Mouse (Mus musculus): ENCODE data around the gene Brd7. TPM values are rescaled to one million over a fixed set of nuclear protein-coding genes. Genes with fewer than 3 reads are reported as not detected.

Brd7 gene
- polyA plus RNA-seq, 1 experiment from 2014 or later, result 63.5 TPM

GRCm38 (mm10) chr8:88301589-88302437, 60.2 kb downstream of the Brd7 start:
- no peak overlapping the region for H3K9ac ChIP-seq
- 0 out of 2 replicates have a peak, but pooled peaks cover 4% of the 10 kb centered on the region for H3K4me1 ChIP-seq
- 51% methylated on average over 15 of the region's 15 CpGs for WGBS
- no peaks in the 10 kb centered on the region for H3K36me3 ChIP-seq (replicated peaks)
- no peak overlapping the region for H3K4me3 ChIP-seq
- no peaks in the 10 kb centered on the region for H3K27me3 ChIP-seq (replicated peaks)
- no peak overlapping the region for H3K4me2 ChIP-seq
- ATAC-seq (replicated peaks), result no peak
- H3K9me3 ChIP-seq, result no peaks in the 10 kb centered on the region
- H3K27ac ChIP-seq, result no peak overlapping the region

- ATAC-seq (replicated peaks), result no peak
- no peaks in the 10 kb centered on the region for H3K27me3 ChIP-seq (replicated peaks)
- no peak overlapping the region for H3K9ac ChIP-seq
- no peak overlapping the region for H3K4me2 ChIP-seq
- no peaks in the 10 kb centered on the region for H3K9me3 ChIP-seq
- no peaks in the 10 kb centered on the region for H3K36me3 ChIP-seq (replicated peaks)
- 0 out of 2 replicates have a peak, but pooled peaks cover 4% of the 10 kb centered on the region for H3K4me1 ChIP-seq
- 84% methylated on average over 10 of the region's 10 CpGs for WGBS
- H3K27ac ChIP-seq, result no peak overlapping the region
- no peak overlapping the region for H3K4me3 ChIP-seq
These were observed 61.9 kb downstream of the Brd7 start for GRCm38 (mm10) chr8:88299907-88300603.

- Histone ChIP-seq H3K9me3 (no peaks in the 10 kb centered on the region), H3K4me2 (no peak overlapping the region), H3K9ac (no peak overlapping the region), H3K36me3 (replicated peaks) (no peaks in the 10 kb centered on the region), H3K27ac (no peak overlapping the region), H3K4me3 (no peak overlapping the region), H3K4me1 (0 out of 2 replicates have a peak, but pooled peaks cover 4% of the 10 kb centered on the region), H3K27me3 (replicated peaks) (no peaks in the 10 kb centered on the region)
- no peak for ATAC-seq (replicated peaks)
- 84% methylated on average over 10 of the region's 10 CpGs for WGBS
These were observed 63.3 kb downstream of the Brd7 start for GRCm38 (mm10) chr8:88298733-88299103.

- WGBS, result 68% methylated on average over 12 of the region's 12 CpGs
- ATAC-seq (replicated peaks), result no peak
- H3K4me2 ChIP-seq, result no peak overlapping the region
- no peak overlapping the region for H3K4me3 ChIP-seq
- H3K36me3 ChIP-seq (replicated peaks), result no peaks in the 10 kb centered on the region
- no peak overlapping the region for H3K9ac ChIP-seq
- H3K27me3 ChIP-seq (replicated peaks), result no peaks in the 10 kb centered on the region
- 0 out of 2 replicates have a peak, but pooled peaks cover 4% of the 10 kb centered on the region for H3K4me1 ChIP-seq
- no peak overlapping the region for H3K27ac ChIP-seq
- H3K9me3 ChIP-seq, result no peaks in the 10 kb centered on the region
These were observed 63.8 kb downstream of the Brd7 start for GRCm38 (mm10) chr8:88297976-88298732.

GRCm38 (mm10) chr8:88294977-88295376, 67.0 kb downstream of the Brd7 start:
- no peak overlapping the region for H3K9ac ChIP-seq
- no peak overlapping the region for H3K27ac ChIP-seq
- H3K4me1 ChIP-seq, result no peaks in the 10 kb centered on the region
- no peaks in the 10 kb centered on the region for H3K9me3 ChIP-seq
- H3K27me3 ChIP-seq (replicated peaks), result no peaks in the 10 kb centered on the region
- H3K36me3 ChIP-seq (replicated peaks), result no peaks in the 10 kb centered on the region
- no peak overlapping the region for H3K4me3 ChIP-seq
- WGBS, result 91% methylated on average over 2 of the region's 2 CpGs
- H3K4me2 ChIP-seq, result no peak overlapping the region
- no peak for ATAC-seq (replicated peaks)

- no peak for ATAC-seq (replicated peaks)
- H3K4me1 ChIP-seq, result no peaks in the 10 kb centered on the region
- no peak overlapping the region for H3K4me3 ChIP-seq
- H3K27me3 ChIP-seq (replicated peaks), result no peaks in the 10 kb centered on the region
- no peak overlapping the region for H3K27ac ChIP-seq
- WGBS, result 86% methylated on average over 9 of the region's 9 CpGs
- no peaks in the 10 kb centered on the region for H3K36me3 ChIP-seq (replicated peaks)
- no peaks in the 10 kb centered on the region for H3K9me3 ChIP-seq
- H3K9ac ChIP-seq, result no peak overlapping the region
- no peak overlapping the region for H3K4me2 ChIP-seq
These were observed 68.2 kb downstream of the Brd7 start for GRCm38 (mm10) chr8:88293590-88294356.

GRCm38 (mm10) chr8:88292926-88293325, 69.1 kb downstream of the Brd7 start:
- ATAC-seq (replicated peaks), result no peak

GRCm38 (mm10) chr8:88291305-88291690, 70.7 kb downstream of the Brd7 start:
- no peaks in the 10 kb centered on the region for H3K9me3 ChIP-seq
- no peak overlapping the region for H3K9ac ChIP-seq
- no peaks in the 10 kb centered on the region for H3K36me3 ChIP-seq (replicated peaks)
- H3K4me3 ChIP-seq, result no peak overlapping the region
- H3K4me1 ChIP-seq, result no peaks in the 10 kb centered on the region
- no peak overlapping the region for H3K27ac ChIP-seq
- no peak overlapping the region for H3K4me2 ChIP-seq
- WGBS, result 92% methylated on average over 11 of the region's 11 CpGs
- no peak for ATAC-seq (replicated peaks)
- no peaks in the 10 kb centered on the region for H3K27me3 ChIP-seq (replicated peaks)

More at GRCm38 (mm10) chr8:88292926-88293325, 69.1 kb downstream of the Brd7 start:
- Histone ChIP-seq H3K4me1 (no peaks in the 10 kb centered on the region), H3K9ac (no peak overlapping the region), H3K4me2 (no peak overlapping the region), H3K27me3 (replicated peaks) (no peaks in the 10 kb centered on the region), H3K36me3 (replicated peaks) (no peaks in the 10 kb centered on the region), H3K27ac (no peak overlapping the region), H3K4me3 (no peak overlapping the region), H3K9me3 (no peaks in the 10 kb centered on the region)
- WGBS, result 90% methylated on average over 3 of the region's 3 CpGs

GRCm38 (mm10) chr8:88290326-88291304, 71.4 kb downstream of the Brd7 start:
- no peak overlapping the region for H3K4me3 ChIP-seq
- H3K4me2 ChIP-seq, result no peak overlapping the region
- no peak for ATAC-seq (replicated peaks)
- H3K27me3 ChIP-seq (replicated peaks), result no peaks in the 10 kb centered on the region
- 86% methylated on average over 13 of the region's 13 CpGs for WGBS
- no peaks in the 10 kb centered on the region for H3K9me3 ChIP-seq
- no peak overlapping the region for H3K9ac ChIP-seq
- no peaks in the 10 kb centered on the region for H3K4me1 ChIP-seq
- H3K36me3 ChIP-seq (replicated peaks), result no peaks in the 10 kb centered on the region
- H3K27ac ChIP-seq, result no peak overlapping the region

GRCm38 (mm10) chr8:88289901-88290300, 72.1 kb downstream of the Brd7 start:
- WGBS, result 70% methylated on average over 1 of the region's 1 CpGs
- no peaks in the 10 kb centered on the region for H3K9me3 ChIP-seq
- H3K4me2 ChIP-seq, result no peak overlapping the region
- ATAC-seq (replicated peaks), result no peak
- no peaks in the 10 kb centered on the region for H3K27me3 ChIP-seq (replicated peaks)
- H3K36me3 ChIP-seq (replicated peaks), result no peaks in the 10 kb centered on the region
- no peak overlapping the region for H3K27ac ChIP-seq
- H3K4me3 ChIP-seq, result no peak overlapping the region
- no peaks in the 10 kb centered on the region for H3K4me1 ChIP-seq
- H3K9ac ChIP-seq, result no peak overlapping the region

All from midbrain, embryonic 15.5 days (tissue).